Mouse (Mus musculus): ENCODE results near the gene Ugt1a6b.
"Not testable (repeated sequence)": the region's sequence is repeated elsewhere in the genome, so short reads cannot be mapped to it uniquely, and the experiment has no call there.

The Ugt1a6b gene

GRCm38 (mm10) chr1:88120550-88120949, 17.5 kb downstream of the Ugt1a6b start:
- DNase-seq (ENCODE audit: low read depth, low spot score): not testable (repeated sequence)

GRCm38 (mm10) chr1:88121521-88121920, 18.5 kb downstream of the Ugt1a6b start:
- DNase-seq (ENCODE audit: low read depth, low spot score): not testable (repeated sequence)

GRCm38 (mm10) chr1:88125827-88126360, 22.8 kb downstream of the Ugt1a6b start:
- not testable (repeated sequence) for DNase-seq (ENCODE audit: low read depth, low spot score)

- DNase-seq (ENCODE audit: low read depth, low spot score): not testable (repeated sequence)
Observed at GRCm38 (mm10) chr1:88129091-88129490, 26.0 kb downstream of the Ugt1a6b start.

- not testable (repeated sequence) for DNase-seq (ENCODE audit: low read depth, low spot score)
Observed at GRCm38 (mm10) chr1:88130223-88130622, 27.2 kb downstream of the Ugt1a6b start.

GRCm38 (mm10) chr1:88133908-88134456, 30.9 kb downstream of the Ugt1a6b start:
- DNase-seq (ENCODE audit: low read depth, low spot score): no peak

GRCm38 (mm10) chr1:88134457-88135011, 31.5 kb downstream of the Ugt1a6b start, which contains the start of gene Ugt1a6a:
Gene Ugt1a6a (plus strand): TSS chr1:88134809.
- peak; percentile 16 for DNase-seq (ENCODE audit: low read depth, low spot score)

GRCm38 (mm10) chr1:88135229-88135904, 32.3 kb downstream of the Ugt1a6b start:
- DNase-seq (ENCODE audit: low read depth, low spot score): not testable (repeated sequence)

GRCm38 (mm10) chr1:88136646-88137045, 33.6 kb downstream of the Ugt1a6b start:
- no peak for DNase-seq (ENCODE audit: low read depth, low spot score)

- no peak for DNase-seq (ENCODE audit: low read depth, low spot score)
Observed at GRCm38 (mm10) chr1:88137264-88137663, 34.2 kb downstream of the Ugt1a6b start.

- no peak for DNase-seq (ENCODE audit: low read depth, low spot score)
Observed at GRCm38 (mm10) chr1:88138145-88138544, 35.1 kb downstream of the Ugt1a6b start.

GRCm38 (mm10) chr1:88140492-88140891, 37.4 kb downstream of the Ugt1a6b start:
- DNase-seq (ENCODE audit: low read depth, low spot score): not testable (repeated sequence)

GRCm38 (mm10) chr1:88143966-88144675, 41.1 kb downstream of the Ugt1a6b start:
- not testable (repeated sequence) for DNase-seq (ENCODE audit: low read depth, low spot score)

GRCm38 (mm10) chr1:88145278-88145677, 42.2 kb downstream of the Ugt1a6b start:
- not testable (repeated sequence) for DNase-seq (ENCODE audit: low read depth, low spot score)

GRCm38 (mm10) chr1:88150133-88150532, 47.1 kb downstream of the Ugt1a6b start:
- not testable (repeated sequence) for DNase-seq (ENCODE audit: low read depth, low spot score)

GRCm38 (mm10) chr1:88158430-88158829, 55.4 kb downstream of the Ugt1a6b start:
- no peak for DNase-seq (ENCODE audit: low read depth, low spot score)

GRCm38 (mm10) chr1:88165711-88166110, 62.7 kb downstream of the Ugt1a6b start, which contains the start of gene Ugt1a5:
Gene Ugt1a5 (plus strand): TSS chr1:88166012.
- DNase-seq (ENCODE audit: low read depth, low spot score): no peak

- not testable (repeated sequence) for DNase-seq (ENCODE audit: low read depth, low spot score)
Observed at GRCm38 (mm10) chr1:88172190-88172589, 69.1 kb downstream of the Ugt1a6b start.

- no peak for DNase-seq (ENCODE audit: low read depth, low spot score)
Observed at GRCm38 (mm10) chr1:88179657-88180056, 76.6 kb downstream of the Ugt1a6b start.

- no peak for DNase-seq (ENCODE audit: low read depth, low spot score)
Observed at GRCm38 (mm10) chr1:88186325-88186935, 83.4 kb downstream of the Ugt1a6b start.

- DNase-seq (ENCODE audit: low read depth, low spot score): no peak
Observed at GRCm38 (mm10) chr1:88192136-88192535, 89.1 kb downstream of the Ugt1a6b start.

All from brain, embryonic 18.5 days (tissue).